Mouse (Mus musculus): ENCODE data around the gene Psma3. TPM values are rescaled to one million over a fixed set of nuclear protein-coding genes. Genes with fewer than 3 reads are reported as not detected.

Gene Psma3
- polyA plus RNA-seq, 1 experiment, result 473 TPM

GRCm38 (mm10) chr12:70975406-70975805, 985 bp downstream of the Psma3 start:
- peak overlapping the region; percentile 89 for H3K27ac ChIP-seq (replicated peaks; ENCODE audit: low read depth, low read length)
- H3K4me1 ChIP-seq (ENCODE audit: control insufficient read depth, insufficient read depth, insufficient read length, low read length), result peaks cover 8% of the 10 kb centered on the region; the same call in 1 of the 2 replicates
- peak overlapping the region; percentile 98 for H3K4me3 ChIP-seq (ENCODE audit: insufficient read depth, low read depth, low read length)

DNA sequence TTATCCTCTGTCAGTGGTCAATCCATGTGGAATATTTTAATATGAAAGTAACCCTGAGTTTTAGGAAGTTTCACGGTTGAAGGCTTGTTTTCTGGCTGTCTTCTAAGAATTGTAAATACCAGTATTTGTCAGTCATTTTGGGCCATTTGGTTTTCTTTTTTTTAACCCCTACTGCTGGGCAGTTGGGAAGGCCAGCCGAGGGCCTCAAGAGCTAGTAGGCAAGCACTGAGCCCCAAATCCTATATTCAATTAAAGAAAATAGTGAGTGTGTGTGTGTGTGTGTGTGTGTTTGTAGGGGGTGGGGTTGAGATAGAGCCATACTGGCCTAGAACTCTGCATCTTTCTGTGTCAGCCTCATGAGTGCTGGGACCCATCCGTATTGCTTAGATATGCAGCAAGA, 1.5 kb downstream of the Psma3 start:
- no peak overlapping the region for H3K27ac ChIP-seq (replicated peaks; ENCODE audit: low read depth, low read length)
- H3K4me1 ChIP-seq (ENCODE audit: control insufficient read depth, insufficient read depth, insufficient read length, low read length), result peaks cover 8% of the 10 kb centered on the region; the same call in 1 of the 2 replicates
- peak overlapping the region; percentile 46 for H3K4me3 ChIP-seq (ENCODE audit: insufficient read depth, low read depth, low read length)

- H3K4me1 ChIP-seq (ENCODE audit: control insufficient read depth, insufficient read depth, insufficient read length, low read length), result peaks cover 8% of the 10 kb centered on the region; the same call in 1 of the 2 replicates
- no peak overlapping the region for H3K27ac ChIP-seq (replicated peaks; ENCODE audit: low read depth, low read length)
- no peak overlapping the region for H3K4me3 ChIP-seq (ENCODE audit: insufficient read depth, low read depth, low read length)
Measured at GRCm38 (mm10) chr12:70978345-70978744, 3.9 kb downstream of the Psma3 start.

DNA sequence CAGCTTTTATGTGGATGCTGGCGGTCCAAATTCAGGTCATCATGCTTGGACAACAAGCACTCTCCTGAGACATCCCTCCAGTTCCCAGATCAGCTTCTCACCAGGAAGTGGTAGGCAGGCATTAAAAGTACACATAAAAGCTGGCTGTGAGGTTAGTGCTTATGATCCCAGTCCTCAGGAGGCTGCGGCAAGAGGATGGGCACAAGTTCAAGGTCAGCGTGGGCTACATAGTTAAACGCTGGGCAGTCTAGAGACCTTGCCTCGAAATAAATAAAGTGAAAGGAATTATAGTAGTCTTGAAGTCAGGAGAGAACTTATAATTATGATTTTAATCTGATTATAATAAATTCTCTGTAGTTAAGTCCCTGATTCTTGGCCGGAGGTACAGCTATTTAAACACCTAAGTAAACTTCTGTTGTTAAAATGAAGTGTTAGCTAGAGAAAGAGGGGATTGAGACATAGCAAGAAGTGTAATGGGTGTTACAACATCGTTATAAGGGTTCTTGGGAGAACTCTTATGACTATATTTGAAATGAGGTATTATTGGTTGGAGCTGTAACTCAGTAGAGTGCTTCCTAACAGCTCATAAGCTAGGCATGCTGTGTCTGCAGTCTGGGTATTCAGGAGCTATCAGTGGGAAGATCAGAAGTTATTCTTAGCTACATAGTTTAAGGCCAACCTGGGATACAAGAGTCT, 10.6 kb downstream of the Psma3 start:
- no peaks in the 10 kb centered on the region for H3K4me1 ChIP-seq (ENCODE audit: control insufficient read depth, insufficient read depth, insufficient read length, low read length)
- no peak overlapping the region for H3K4me3 ChIP-seq (ENCODE audit: insufficient read depth, low read depth, low read length)
- no peak overlapping the region for H3K27ac ChIP-seq (replicated peaks; ENCODE audit: low read depth, low read length)

- Histone ChIP-seq H3K27ac (replicated peaks; ENCODE audit: low read depth, low read length) (no peak overlapping the region), H3K4me1 (ENCODE audit: control insufficient read depth, insufficient read depth, insufficient read length, low read length) (peaks cover 4% of the 10 kb centered on the region; the same call in 1 of the 2 replicates), H3K4me3 (ENCODE audit: insufficient read depth, low read depth, low read length) (no peak overlapping the region)
Measured at GRCm38 (mm10) chr12:70997225-70997624, 22.8 kb downstream of the Psma3 start.

- peaks cover 4% of the 10 kb centered on the region; the same call in 1 of the 2 replicates for H3K4me1 ChIP-seq (ENCODE audit: control insufficient read depth, insufficient read depth, insufficient read length, low read length)
- peak overlapping the region; percentile 1; the same call in 1 of the 2 replicates for H3K4me3 ChIP-seq (ENCODE audit: insufficient read depth, low read depth, low read length)
- peak overlapping the region; percentile 67 for H3K27ac ChIP-seq (replicated peaks; ENCODE audit: low read depth, low read length)
Measured at GRCm38 (mm10) chr12:70999423-70999903, 25.0 kb downstream of the Psma3 start.

- peak overlapping the region; percentile 82 for H3K27ac ChIP-seq (replicated peaks; ENCODE audit: low read depth, low read length)
Measured at GRCm38 (mm10) chr12:71000344-71000743, 25.9 kb downstream of the Psma3 start.

GRCm38 (mm10) chr12:71001456-71001855, 27.0 kb downstream of the Psma3 start:
- H3K27ac ChIP-seq (replicated peaks; ENCODE audit: low read depth, low read length), result 0 out of 2 replicates have a peak overlapping the region, but pooled peaks have one; percentile 17
- H3K4me3 ChIP-seq (ENCODE audit: insufficient read depth, low read depth, low read length), result no peak overlapping the region
- H3K4me1 ChIP-seq (ENCODE audit: control insufficient read depth, insufficient read depth, insufficient read length, low read length), result peaks cover 4% of the 10 kb centered on the region; the same call in 1 of the 2 replicates

More at GRCm38 (mm10) chr12:71000344-71000743, 25.9 kb downstream of the Psma3 start:
- Histone ChIP-seq H3K4me1 (ENCODE audit: control insufficient read depth, insufficient read depth, insufficient read length, low read length) (peaks cover 4% of the 10 kb centered on the region; the same call in 1 of the 2 replicates), H3K4me3 (ENCODE audit: insufficient read depth, low read depth, low read length) (no peak overlapping the region)

DNA sequence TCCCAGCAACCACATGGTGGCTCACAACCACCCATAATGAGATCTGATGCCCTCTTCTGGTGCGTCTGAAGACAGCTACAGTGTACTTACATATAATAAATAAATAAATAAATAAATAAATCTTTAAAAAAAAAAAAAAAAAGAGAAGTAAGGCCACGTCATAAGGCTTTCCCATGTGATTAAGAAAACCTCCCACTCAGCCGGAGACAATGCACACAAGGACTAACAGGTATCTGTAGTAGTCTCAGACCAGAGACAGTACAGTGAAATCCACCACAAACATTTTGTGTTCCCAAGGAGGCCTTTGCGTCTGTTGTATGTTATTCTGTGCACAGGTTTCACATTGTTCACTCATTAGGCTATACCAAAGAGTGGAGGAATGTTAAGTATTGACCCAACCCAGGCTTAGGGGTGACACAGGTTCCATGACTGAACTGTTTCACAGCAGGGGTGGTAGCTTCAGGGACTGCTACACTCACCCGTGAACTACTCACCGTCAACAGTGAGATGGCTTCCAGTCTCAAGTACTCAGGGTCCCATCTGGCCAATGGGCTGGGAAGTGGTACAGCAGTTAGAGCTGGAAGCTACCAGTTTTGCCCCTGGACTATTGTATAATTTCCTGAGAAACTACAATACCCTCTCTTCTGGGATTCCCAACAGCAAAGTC, 29.5 kb downstream of the Psma3 start:
- Histone ChIP-seq H3K4me3 (ENCODE audit: insufficient read depth, low read depth, low read length) (no peak overlapping the region), H3K4me1 (ENCODE audit: control insufficient read depth, insufficient read depth, insufficient read length, low read length) (0 out of 2 replicates have a peak, but pooled peaks cover 2% of the 10 kb centered on the region), H3K27ac (replicated peaks; ENCODE audit: low read depth, low read length) (no peak overlapping the region)

- Histone ChIP-seq H3K4me1 (ENCODE audit: control insufficient read depth, insufficient read depth, insufficient read length, low read length) (no peaks in the 10 kb centered on the region; the same call in 1 of the 2 replicates), H3K27ac (replicated peaks; ENCODE audit: low read depth, low read length) (no peak overlapping the region), H3K4me3 (ENCODE audit: insufficient read depth, low read depth, low read length) (no peak overlapping the region)
Measured at GRCm38 (mm10) chr12:71006141-71006540, 31.7 kb downstream of the Psma3 start.

- no peak overlapping the region for H3K27ac ChIP-seq (replicated peaks; ENCODE audit: low read depth, low read length)
- no peaks in the 10 kb centered on the region; the same call in 1 of the 2 replicates for H3K4me1 ChIP-seq (ENCODE audit: control insufficient read depth, insufficient read depth, insufficient read length, low read length)
Measured at GRCm38 (mm10) chr12:71006901-71007300, 32.5 kb downstream of the Psma3 start.

GRCm38 (mm10) chr12:71009769-71010168, 35.3 kb downstream of the Psma3 start:
- no peak overlapping the region for H3K4me3 ChIP-seq (ENCODE audit: insufficient read depth, low read depth, low read length)
- peaks cover 8% of the 10 kb centered on the region for H3K4me1 ChIP-seq (ENCODE audit: control insufficient read depth, insufficient read depth, insufficient read length, low read length)
- no peak overlapping the region for H3K27ac ChIP-seq (replicated peaks; ENCODE audit: low read depth, low read length)

More at GRCm38 (mm10) chr12:71006901-71007300, 32.5 kb downstream of the Psma3 start:
- no peak overlapping the region for H3K4me3 ChIP-seq (ENCODE audit: insufficient read depth, low read depth, low read length)

- peak overlapping the region; percentile 90 for H3K4me3 ChIP-seq (ENCODE audit: insufficient read depth, low read depth, low read length)
- peak overlapping the region; percentile 98 for H3K27ac ChIP-seq (replicated peaks; ENCODE audit: low read depth, low read length)
- H3K4me1 ChIP-seq (ENCODE audit: control insufficient read depth, insufficient read depth, insufficient read length, low read length), result peaks cover 8% of the 10 kb centered on the region
Measured at GRCm38 (mm10) chr12:71014845-71015362, 40.5 kb downstream of the Psma3 start.

- Histone ChIP-seq H3K4me1 (ENCODE audit: control insufficient read depth, insufficient read depth, insufficient read length, low read length) (peaks cover 8% of the 10 kb centered on the region), H3K27ac (replicated peaks; ENCODE audit: low read depth, low read length) (peak within 1 kb of the TSS; percentile 98), H3K4me3 (ENCODE audit: insufficient read depth, low read depth, low read length) (peak within 1 kb of the TSS; percentile 90)
Measured at GRCm38 (mm10) chr12:71015363-71016210, 41.2 kb downstream of the Psma3 start, which contains the start of gene Arid4a. Arid4a (plus strand) TSS chr12:71015990.
